Mouse (Mus musculus) MEL (cell line): ENCODE measurements around the gene Nlrp6. TPM values are rescaled to one million over a fixed set of nuclear protein-coding genes. Genes with fewer than 3 reads are reported as not detected.

Source experiments
- DNase-seq: peaks from one replicate; pipeline ENCODE4 v3.0.0; 2011; ENCODE audit warnings: low read depth, low spot score
- H3K27ac ChIP-seq: 2 replicates; pipeline ENCODE4 v1.5.1; 2012; ENCODE audit warnings: low read depth, mild to moderate bottlenecking, control low read depth, low read length, moderate library complexity; ENCODE audit not compliant: control insufficient read depth
- H3K27me3 ChIP-seq, 2 experiments: fragments of 150-350 bp in 1 of 2; sonication (generic) in 1 of 2; 2 replicates each; pipeline ENCODE4 v1.6.1; 2012; ENCODE audit warnings: low read length in 2 of 2, mild to moderate bottlenecking in 2 of 2, improper control_type of control experiment in 1 of 2, moderate library complexity in 1 of 2; ENCODE audit not compliant: insufficient read depth in 2 of 2, control insufficient read depth in 1 of 2
- H3K36me3 ChIP-seq, 2 experiments: 2 replicates each; pipeline ENCODE4 v1.6.1; 2012 to 2014; ENCODE audit warnings: low read length in 2 of 2, improper control_type of control experiment in 1 of 2, inconsistent platforms in 1 of 2, mild to moderate bottlenecking in 1 of 2; ENCODE audit not compliant: insufficient read depth in 2 of 2, control insufficient read depth in 1 of 2
- H3K4me1 ChIP-seq, 2 experiments: fragments of 150-350 bp in 1 of 2; sonication (generic) in 1 of 2; 2 replicates each; pipeline ENCODE4 v1.6.1; 2012; ENCODE audit warnings: low read length in 2 of 2, improper control_type of control experiment in 1 of 2, mild to moderate bottlenecking in 1 of 2; ENCODE audit not compliant: insufficient read depth in 2 of 2, control insufficient read depth in 1 of 2
- H3K4me3 ChIP-seq, 2 experiments: fragments of 150-350 bp in 1 of 2; sonication (generic) in 1 of 2; 2 replicates each; pipeline ENCODE4 v1.5.1; 2012; ENCODE audit warnings: low read depth in 2 of 2, low read length in 2 of 2, mild to moderate bottlenecking in 2 of 2, moderate library complexity in 2 of 2, control low read depth in 1 of 2, improper control_type of control experiment in 1 of 2; ENCODE audit not compliant: control insufficient read depth in 1 of 2, insufficient read depth in 1 of 2
- H3K79me2 ChIP-seq: 2 replicates; pipeline ENCODE4 v1.6.1; 2012; ENCODE audit warnings: mild to moderate bottlenecking, low read length, moderate library complexity; ENCODE audit not compliant: control insufficient read depth, poor library complexity, insufficient read depth
- H3K9ac ChIP-seq: 2 replicates; pipeline ENCODE4 v1.6.1; 2012; ENCODE audit warnings: low read depth, mild to moderate bottlenecking, control low read depth, low read length, moderate library complexity; ENCODE audit not compliant: control insufficient read depth, poor library complexity, severe bottlenecking
- H3K9me3 ChIP-seq: fragments of 150-350 bp; sonication (generic); replicated peaks from 2 replicates; pipeline ENCODE4 v1.6.1; 2012; ENCODE audit warnings: mild to moderate bottlenecking, low read length, improper control_type of control experiment, moderate library complexity; ENCODE audit not compliant: insufficient read depth
- BHLHE40 ChIP-seq: IDR thresholded peaks from 2 replicates; pipeline ENCODE4 v1.6.1; 2012; ENCODE audit warnings: low read depth, mild to moderate bottlenecking, inconsistent platforms, low read length, improper control_type of control experiment, borderline replicate concordance
- CHD1 ChIP-seq: IDR thresholded peaks from 2 replicates; pipeline ENCODE4 v1.6.1; 2012; ENCODE audit warnings: low read depth, mild to moderate bottlenecking, inconsistent platforms, low read length, improper control_type of control experiment
- CHD2 ChIP-seq: IDR thresholded peaks from 2 replicates; pipeline ENCODE4 v1.6.1; 2011; ENCODE audit warnings: low read length, improper control_type of control experiment
- EP300 ChIP-seq, 2 experiments: IDR thresholded peaks; 2 replicates each; pipeline ENCODE4 v1.6.1; 2011; ENCODE audit warnings: improper control_type of control experiment in 2 of 2, low read length in 2 of 2, low read depth in 1 of 2, mild to moderate bottlenecking in 1 of 2
- ETS1 ChIP-seq: IDR thresholded peaks from 2 replicates; pipeline ENCODE4 v1.6.1; 2012; ENCODE audit warnings: low read depth, mild to moderate bottlenecking, inconsistent platforms, low read length, improper control_type of control experiment, moderate library complexity
- GATA1 ChIP-seq: IDR thresholded peaks from 2 replicates; pipeline ENCODE4 v1.6.1; 2011; ENCODE audit warnings: low read depth, low read length, improper control_type of control experiment
- HCFC1 ChIP-seq: IDR thresholded peaks from 2 replicates; pipeline ENCODE4 v1.6.1; 2012; ENCODE audit warnings: low read depth, mild to moderate bottlenecking, inconsistent platforms, low read length, improper control_type of control experiment, moderate library complexity
- KAT2A ChIP-seq: conservative IDR thresholded peaks from 2 replicates; pipeline ENCODE4 v1.6.1; 2012; ENCODE audit warnings: low read depth, low read length, improper control_type of control experiment, inconsistent platforms
- MAFK ChIP-seq: IDR thresholded peaks from 2 replicates; pipeline ENCODE4 v1.6.1; 2011; ENCODE audit warnings: low read depth, mild to moderate bottlenecking, low read length, improper control_type of control experiment, borderline replicate concordance
- MAX ChIP-seq: IDR thresholded peaks from 2 replicates; pipeline ENCODE4 v1.6.1; 2011; ENCODE audit warnings: low read length, improper control_type of control experiment
- MAZ ChIP-seq: IDR thresholded peaks from 2 replicates; pipeline ENCODE4 v1.6.1; 2012; ENCODE audit warnings: low read depth, mild to moderate bottlenecking, inconsistent platforms, low read length, improper control_type of control experiment
- MXI1 ChIP-seq: IDR thresholded peaks from 2 replicates; pipeline ENCODE4 v1.6.1; 2011; ENCODE audit warnings: mild to moderate bottlenecking, low read depth, low read length, improper control_type of control experiment
- POLR2AphosphoS2 ChIP-seq: IDR thresholded peaks from 2 replicates; pipeline ENCODE4 v1.6.1; 2011; ENCODE audit warnings: low read length, improper control_type of control experiment
- TAL1 ChIP-seq: IDR thresholded peaks from 2 replicates; pipeline ENCODE4 v1.6.1; 2012; ENCODE audit warnings: mild to moderate bottlenecking, inconsistent platforms, low read length, moderate library complexity, mixed read lengths
- TBP ChIP-seq: IDR thresholded peaks from 2 replicates; pipeline ENCODE4 v1.8.0; 2011; ENCODE audit warnings: low read depth, low read length, improper control_type of control experiment
- USF1 ChIP-seq: IDR thresholded peaks from 2 replicates; pipeline ENCODE4 v1.6.1; 2014; ENCODE audit warnings: low read depth, mild to moderate bottlenecking, inconsistent platforms, low read length, improper control_type of control experiment, moderate library complexity
- USF2 ChIP-seq, 2 experiments: IDR thresholded peaks; 2 replicates each; pipeline ENCODE4 v1.6.1; 2011 to 2012; ENCODE audit warnings: improper control_type of control experiment in 2 of 2, low read length in 2 of 2, borderline replicate concordance in 1 of 2, inconsistent platforms in 1 of 2, low read depth in 1 of 2, mild to moderate bottlenecking in 1 of 2; ENCODE audit not compliant: insufficient read depth in 1 of 2
- ZKSCAN1 ChIP-seq: IDR thresholded peaks from 2 replicates; pipeline ENCODE4 v1.6.1; 2012; ENCODE audit warnings: low read depth, mild to moderate bottlenecking, inconsistent platforms, low read length, improper control_type of control experiment, moderate library complexity
- ZNF384 ChIP-seq: IDR thresholded peaks from 2 replicates; pipeline ENCODE4 v1.6.1; 2012; ENCODE audit warnings: low read depth, mild to moderate bottlenecking, inconsistent platforms, low read length, improper control_type of control experiment
- polyA plus RNA-seq, 2 experiments: library from polyadenylated mRNA; stranded (reverse) in 1 of 2; unstranded in 1 of 2; fragments of >175 nt in 1 of 2; fragments of >200 nt in 1 of 2; gene quantifications; 2 replicates each; pipeline versions ENCODE4 v1.2.1 to v1.2.4; 2012; ENCODE audit warnings: low replicate concordance in 2 of 2, low read depth in 1 of 2; ENCODE audit not compliant: insufficient read length in 2 of 2, insufficient read depth in 1 of 2, missing spikeins in 1 of 2
- total RNA-seq: library from RNA; depleted of rRNA; stranded (reverse); fragments of 300-350 nt; gene quantifications from 2 replicates; pipeline ENCODE4 v1.2.3, GENCODE M21; 2012

Gene Nlrp6
- total and polyA plus RNA-seq, 3 experiments = not detected

GRCm38 (mm10) chr7:140912846-140913482, 7.7 kb upstream of the Nlrp6 start:
- H3K9ac ChIP-seq = no peak overlapping the region
- no peaks in the 10 kb centered on the region for H3K9me3 ChIP-seq
- DNase-seq = no peak
- 0 out of 4 replicates have a peak, but pooled peaks cover 0 to 2% of the 10 kb centered on the region in 2 experiments for H3K36me3 ChIP-seq
- no peaks in the 10 kb centered on the region for H3K4me1 ChIP-seq
- peaks cover 0 to 5% of the 10 kb centered on the region in 2 experiments; a peak in 1 of 4 replicates for H3K27me3 ChIP-seq
- no peak overlapping the region for H3K27ac ChIP-seq
- no peaks in the 10 kb centered on the region for H3K79me2 ChIP-seq
- no peak overlapping the region for H3K4me3 ChIP-seq
- no peak for TF ChIP-seq MAFK
- TF ChIP-seq ZNF384 = no peak
- TF ChIP-seq HCFC1 = no peak
- no peak for TF ChIP-seq BHLHE40
- TF ChIP-seq GATA1 = no peak
- no peak for TF ChIP-seq ETS1
- TF ChIP-seq MXI1 = no peak
- TF ChIP-seq TAL1 = no peak
- no peak for TF ChIP-seq USF2 (IDR thresholded peaks at IDR 0.05; ENCODE audit: borderline replicate concordance in 1 of 2, insufficient read depth in 1 of 2, low read depth in 1 of 2, low read length in 2 of 2)
- no peak for TF ChIP-seq MAZ
- TF ChIP-seq USF1 = no peak
- TF ChIP-seq EP300 (IDR thresholded peaks at IDR 0.05; ENCODE audit: low read depth in 1 of 2, low read length in 2 of 2) = no peak
- no peak for TF ChIP-seq CHD1
- TF ChIP-seq KAT2A = no peak
- no peak for TF ChIP-seq CHD2
- TF ChIP-seq, all 39 proteins: peak for 0

- no peaks in the 10 kb centered on the region for H3K9me3 ChIP-seq
- TF ChIP-seq MAX = no peak
- no peak for TF ChIP-seq MAZ
- no peak for TF ChIP-seq POLR2AphosphoS2
- no peak for TF ChIP-seq TBP
- no peak for TF ChIP-seq ZKSCAN1
- no peak overlapping the region for H3K27ac ChIP-seq
- peaks cover 0 to 3% of the 10 kb centered on the region in 2 experiments; a peak in 1 of 4 replicates for H3K36me3 ChIP-seq
- no peak overlapping the region for H3K4me3 ChIP-seq
- no peak for DNase-seq
- H3K9ac ChIP-seq = no peak overlapping the region
- no peaks in the 10 kb centered on the region for H3K79me2 ChIP-seq
- H3K4me1 ChIP-seq = peaks cover 0 to 7% of the 10 kb centered on the region in 2 experiments; a peak in 1 of 4 replicates
- H3K27me3 ChIP-seq = peaks cover 0 to 5% of the 10 kb centered on the region in 2 experiments; a peak in 1 of 4 replicates
These were observed 6.5 kb upstream of the Nlrp6 start for GRCm38 (mm10) chr7:140914031-140914690.
